Mouse (Mus musculus): ENCODE data around the gene Gmds.

DNA sequence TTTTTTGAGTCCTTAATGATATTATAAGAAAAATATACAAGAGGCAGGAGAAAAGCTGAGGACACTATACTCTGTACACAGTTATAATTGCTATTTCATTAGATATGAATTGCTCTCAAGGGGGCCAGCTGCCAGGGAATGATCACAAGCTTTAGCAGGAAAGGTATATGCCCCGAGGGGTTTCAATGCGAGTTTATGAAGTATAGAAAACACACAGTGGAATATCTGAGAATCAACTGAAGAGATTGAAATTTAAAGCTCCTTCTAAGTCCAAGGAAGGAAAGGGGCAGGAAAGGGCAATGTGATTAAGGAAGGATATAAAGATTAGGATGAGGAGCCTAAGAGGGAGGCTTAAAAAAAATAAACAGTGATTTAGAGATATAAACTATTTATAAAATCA is 427.2 kb downstream of the Gmds start:
- no peak for TF ChIP-seq CTCF (IDR thresholded peaks at IDR 0.05; ENCODE audit: extremely low read depth, insufficient read length, insufficient replicate concordance, low read depth, low read length)
- TF ChIP-seq POLR2A (IDR thresholded peaks at IDR 0.05; ENCODE audit: low read depth, low read length) = no peak
